Mouse (Mus musculus) liver (tissue): ENCODE measurements around the gene Edn2.

Experiments
- DNase-seq: peaks from one replicate; pipeline ENCODE4 v3.0.0-alpha.2; 2020; ENCODE audit warnings: mixed read lengths

Edn2 gene

GRCm38 (mm10) chr4:120161166-120161949 is at the start of gene Edn2:
Edn2 (plus strand) TSS chr4:120161206.
- peak; percentile 44 for DNase-seq

- DNase-seq: no peak
Observed at GRCm38 (mm10) chr4:120115516-120115915, 45.5 kb upstream of the Edn2 start.

GRCm38 (mm10) chr4:120116312-120116711 is 44.7 kb upstream of the Edn2 start:
- DNase-seq: no peak

GRCm38 (mm10) chr4:120120276-120120675 is 40.7 kb upstream of the Edn2 start:
- peak; percentile 41 for DNase-seq

- no peak for DNase-seq
Observed at GRCm38 (mm10) chr4:120124656-120125055, 36.4 kb upstream of the Edn2 start.

- DNase-seq: no peak
Observed at GRCm38 (mm10) chr4:120126047-120126446, 35.0 kb upstream of the Edn2 start.

GRCm38 (mm10) chr4:120127333-120127732 is 33.7 kb upstream of the Edn2 start:
- DNase-seq: no peak

GRCm38 (mm10) chr4:120128033-120128432 is 33.0 kb upstream of the Edn2 start:
- DNase-seq: no peak

- DNase-seq: peak; percentile 51
Observed at GRCm38 (mm10) chr4:120129233-120129885, 31.6 kb upstream of the Edn2 start.

GRCm38 (mm10) chr4:120130926-120131325 is 30.1 kb upstream of the Edn2 start:
- DNase-seq: no peak

GRCm38 (mm10) chr4:120131441-120132220 is 29.4 kb upstream of the Edn2 start:
- DNase-seq: no peak

GRCm38 (mm10) chr4:120134223-120134622 is 26.8 kb upstream of the Edn2 start:
- DNase-seq: no peak

GRCm38 (mm10) chr4:120141810-120142209 is 19.2 kb upstream of the Edn2 start:
- DNase-seq: no peak

GRCm38 (mm10) chr4:120142905-120143304 is 18.1 kb upstream of the Edn2 start:
- DNase-seq: no peak

- DNase-seq: no peak
Observed at GRCm38 (mm10) chr4:120144343-120144742, 16.7 kb upstream of the Edn2 start.

- DNase-seq: no peak
Observed at GRCm38 (mm10) chr4:120145931-120146330, 15.1 kb upstream of the Edn2 start.

GRCm38 (mm10) chr4:120148291-120149141 is 12.5 kb upstream of the Edn2 start:
- peak; percentile 53 for DNase-seq

- DNase-seq: no peak
Observed at GRCm38 (mm10) chr4:120149142-120149524, 11.9 kb upstream of the Edn2 start.

- no peak for DNase-seq
Observed at GRCm38 (mm10) chr4:120150345-120150920, 10.6 kb upstream of the Edn2 start.

- no peak for DNase-seq
Observed at GRCm38 (mm10) chr4:120151906-120152305, 9.1 kb upstream of the Edn2 start.

GRCm38 (mm10) chr4:120152648-120153047 is 8.4 kb upstream of the Edn2 start:
- no peak for DNase-seq

GRCm38 (mm10) chr4:120153736-120154135 is 7.3 kb upstream of the Edn2 start:
- no peak for DNase-seq
